ENCODE assay signal across 8 mouse cellular contexts in genomic region chr14:61599057-61599806, GRCm38 (mm10). TPM values are rescaled to one million over a fixed set of nuclear protein-coding genes. Genes with fewer than 3 reads are reported as not detected.
A peak's percentile ranks its signal among the peaks of the same experiment; 100 is the strongest.
DNase-seq lines count a peak whose midpoint lies in the region; ATAC-seq lines count a peak whose summit lies in the region.

No protein-coding gene starts in this region.

- WGBS in heart, embryonic 13.5 days: 3% methylated on average over 44 of the region's 44 CpGs
- 4% methylated on average over 44 of the region's 44 CpGs for WGBS in liver, embryonic 12.5 days (ENCODE audit: insufficient replicate concordance)
- WGBS in stomach, embryonic 15.5 days: 5% methylated on average over 44 of the region's 44 CpGs

- peak overlapping the region; percentile 82 for H3K4me3 ChIP-seq in heart, embryonic 13.5 days
- H3K4me3 ChIP-seq in liver, embryonic 12.5 days: peak overlapping the region; percentile 84
- peak overlapping the region; percentile 85 for H3K4me3 ChIP-seq in stomach, embryonic 15.5 days (replicated peaks)

- H3K36me3 ChIP-seq in heart, embryonic 13.5 days: peaks cover 20% of the 10 kb centered on the region
- H3K36me3 ChIP-seq in liver, embryonic 12.5 days: peaks cover 19% of the 10 kb centered on the region
- peaks cover 9% of the 10 kb centered on the region; the same call in 1 of the 2 replicates for H3K36me3 ChIP-seq in stomach, embryonic 15.5 days

- peak overlapping the region; percentile 88 for H3K27ac ChIP-seq in heart, embryonic 13.5 days (replicated peaks)
- H3K27ac ChIP-seq in liver, embryonic 12.5 days: peak overlapping the region; percentile 84
- H3K27ac ChIP-seq in stomach, embryonic 15.5 days: peak overlapping the region; percentile 87

- H3K27me3 ChIP-seq in heart, embryonic 13.5 days (replicated peaks): no peaks in the 10 kb centered on the region
- no peaks in the 10 kb centered on the region for H3K27me3 ChIP-seq in liver, embryonic 12.5 days (replicated peaks)
- no peaks in the 10 kb centered on the region for H3K27me3 ChIP-seq in stomach, embryonic 15.5 days (replicated peaks)

- H3K9me3 ChIP-seq in heart, embryonic 13.5 days: no peaks in the 10 kb centered on the region
- no peaks in the 10 kb centered on the region for H3K9me3 ChIP-seq in liver, embryonic 12.5 days (replicated peaks)
- H3K9me3 ChIP-seq in stomach, embryonic 15.5 days: no peaks in the 10 kb centered on the region

- H3K4me2 ChIP-seq in heart, embryonic 13.5 days: peak overlapping the region; percentile 68
- H3K4me2 ChIP-seq in liver, embryonic 12.5 days: peak overlapping the region; percentile 77
- peak overlapping the region; percentile 58 for H3K4me2 ChIP-seq in stomach, embryonic 15.5 days

- ATAC-seq in erythroid progenitor cell, adult 5-6 weeks (replicated peaks; ENCODE audit: low FRiP score, poor library complexity, severe bottlenecking): peak; percentile 100
- ATAC-seq in heart, embryonic 13.5 days (ENCODE audit: extremely low read depth, insufficient number of reproducible peaks, low FRiP score, low TSS enrichment): peak; percentile 94
- ATAC-seq in liver, embryonic 12.5 days: peak; percentile 99
- ATAC-seq in stomach, embryonic 15.5 days (ENCODE audit: insufficient read depth, low FRiP score, low read depth): peak; percentile 96

- peaks cover 24% of the 10 kb centered on the region for H3K4me1 ChIP-seq in heart, embryonic 13.5 days
- H3K4me1 ChIP-seq in liver, embryonic 12.5 days: peaks cover 33% of the 10 kb centered on the region
- peaks cover 10% of the 10 kb centered on the region; the same call in 1 of the 2 replicates for H3K4me1 ChIP-seq in stomach, embryonic 15.5 days

- DNase-seq in CD4-positive helper T cell, adult 2 months (ENCODE audit: low read depth, low spot score): peak; percentile 89
- peak; percentile 46 for DNase-seq in brain, embryonic 18.5 days (ENCODE audit: low read depth, low spot score)
- DNase-seq in kidney, postnatal 10 days: peak; percentile 95
- DNase-seq in natural killer cell, adult 2 months (ENCODE audit: low spot score in 2 of 2): peak; percentile 89 to 90

- H3K9ac ChIP-seq in heart, embryonic 13.5 days: peak overlapping the region; percentile 93
- peak overlapping the region; percentile 90 for H3K9ac ChIP-seq in liver, embryonic 12.5 days
- H3K9ac ChIP-seq in stomach, embryonic 15.5 days: peak overlapping the region; percentile 91

RNA-seq across cellular contexts. Expression of gene Trim13, which starts 1.2 kb away (rescaled TPM):
- 4.0 TPM in 1 of 2 replicates, not detected in the other for total RNA-seq in erythroid progenitor cell, adult 5-6 weeks (2015; ENCODE audit: low replicate concordance)
- 3.1 TPM in 1 of 2 replicates, not detected in the other for total RNA-seq in erythroid progenitor cell, adult 5-6 weeks (2017; ENCODE audit: low replicate concordance)
- 13.0 and 13.7 TPM in 2 replicates for polyA plus RNA-seq in heart, embryonic 13.5 days (2015; fragmentation: Nextera tagmentation; extraction: Ambion mirVana)
- 6.9 and 7.7 TPM in 2 replicates for polyA plus RNA-seq in liver, embryonic 12.5 days (2016; fragmentation: Nextera tagmentation; extraction: Ambion mirVana)
- polyA plus RNA-seq in stomach, embryonic 15.5 days (2015; fragmentation: Nextera tagmentation; extraction: Ambion mirVana): 16.4 and 18.7 TPM in 2 replicates

RNA-seq across cellular contexts. Expression of gene Kcnrg, which starts 8.0 kb away (rescaled TPM):
- not detected in 2 replicates for total RNA-seq in erythroid progenitor cell, adult 5-6 weeks (2015; ENCODE audit: low replicate concordance)
- total RNA-seq in erythroid progenitor cell, adult 5-6 weeks (2017; ENCODE audit: low replicate concordance): not detected in 2 replicates
- polyA plus RNA-seq in heart, embryonic 13.5 days (2015; fragmentation: Nextera tagmentation; extraction: Ambion mirVana): 0.32 and 0.48 TPM in 2 replicates
- polyA plus RNA-seq in liver, embryonic 12.5 days (2016; fragmentation: Nextera tagmentation; extraction: Ambion mirVana): 0.41 and 0.42 TPM in 2 replicates
- 0.84 and 0.87 TPM in 2 replicates for polyA plus RNA-seq in stomach, embryonic 15.5 days (2015; fragmentation: Nextera tagmentation; extraction: Ambion mirVana)

RNA-seq across cellular contexts. Expression of gene Spryd7, which starts 42.5 kb away (rescaled TPM):
- total RNA-seq in erythroid progenitor cell, adult 5-6 weeks (2015; ENCODE audit: low replicate concordance): 1.4 TPM in 1 of 2 replicates, not detected in the other
- total RNA-seq in erythroid progenitor cell, adult 5-6 weeks (2017; ENCODE audit: low replicate concordance): 0.77 and 3.3 TPM in 2 replicates
- 21.3 and 22.8 TPM in 2 replicates for polyA plus RNA-seq in heart, embryonic 13.5 days (2015; fragmentation: Nextera tagmentation; extraction: Ambion mirVana)
- polyA plus RNA-seq in liver, embryonic 12.5 days (2016; fragmentation: Nextera tagmentation; extraction: Ambion mirVana): 15.2 and 15.3 TPM in 2 replicates
- polyA plus RNA-seq in stomach, embryonic 15.5 days (2015; fragmentation: Nextera tagmentation; extraction: Ambion mirVana): 21.3 and 24.3 TPM in 2 replicates

Comparison
In these comparisons a context has a peak if more than half of its experiments do, and no peak if none do; other contexts are left out.
1. Peak in every context shown above with its lines: DNase-seq, ATAC-seq, H3K4me3 ChIP-seq and H3K27ac ChIP-seq.